Mouse (Mus musculus): Measurements from ENCODE around the gene Ctbp2. TPM values are rescaled to one million over a fixed set of nuclear protein-coding genes. Genes with fewer than 3 reads are reported as not detected.

Gene Ctbp2
- total and polyA plus RNA-seq, 3 experiments: 74.9 to 90.7 TPM; not detected in 1

DNA sequence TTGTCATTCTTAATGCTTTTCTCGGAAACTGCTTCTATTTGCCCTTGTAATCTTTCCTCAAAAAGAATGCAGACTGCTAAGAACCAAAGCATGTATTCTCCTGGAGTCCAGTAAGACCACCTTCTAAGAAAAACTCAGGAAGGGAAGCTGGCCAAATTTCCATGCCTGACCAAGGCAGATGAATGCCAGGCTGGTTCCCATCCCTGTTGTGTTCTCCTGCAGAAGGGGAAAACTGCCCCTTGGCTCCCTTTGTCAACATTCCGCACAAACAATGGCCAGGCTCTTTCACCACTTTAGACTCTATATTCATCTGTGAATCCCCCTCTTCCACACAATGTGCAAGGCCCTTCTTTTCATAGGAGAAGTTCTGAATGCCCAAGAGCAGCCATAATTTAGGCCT lies 6.3 kb downstream of the Ctbp2 start:
- Histone ChIP-seq H3K4me1 (ENCODE audit: control insufficient read depth in 1 of 2, insufficient read depth in 2 of 2, low read length in 2 of 2) (peaks cover 0 to 7% of the 10 kb centered on the region in 2 experiments; a peak in 2 of 4 replicates), H3K4me3 (ENCODE audit: control insufficient read depth in 1 of 2, insufficient read depth in 1 of 2, low read depth in 2 of 2, low read length in 2 of 2) (no peak overlapping the region), H3K27me3 (ENCODE audit: control insufficient read depth in 1 of 2, insufficient read depth in 2 of 2, low read length in 2 of 2) (no peaks in the 10 kb centered on the region), H3K27ac (ENCODE audit: control insufficient read depth, low read depth, low read length) (no peak overlapping the region), H3K9ac (ENCODE audit: control insufficient read depth, low read depth, low read length, poor library complexity, severe bottlenecking) (no peak overlapping the region), H3K79me2 (ENCODE audit: control insufficient read depth, insufficient read depth, low read length, poor library complexity) (peaks cover 79% of the 10 kb centered on the region), H3K36me3 (ENCODE audit: control insufficient read depth in 1 of 2, insufficient read depth in 2 of 2, low read length in 2 of 2) (peaks cover 2 to 13% of the 10 kb centered on the region in 2 experiments; a peak in 3 of 4 replicates), H3K9me3 (replicated peaks; ENCODE audit: insufficient read depth, low read length) (no peaks in the 10 kb centered on the region)
- DNase-seq (ENCODE audit: low read depth, low spot score): no peak
- TF ChIP-seq MAZ (IDR thresholded peaks at IDR 0.05; ENCODE audit: low read depth, low read length) (no peak), SMC3 (IDR thresholded peaks at IDR 0.05; ENCODE audit: low read depth, low read length) (no peak), NELFE (IDR thresholded peaks at IDR 0.05; ENCODE audit: low read depth, low read length) (no peak), CHD2 (IDR thresholded peaks at IDR 0.05; ENCODE audit: low read length) (no peak), E2F4 (IDR thresholded peaks at IDR 0.05; ENCODE audit: borderline replicate concordance, low read depth, low read length) (no peak), SIN3A (IDR thresholded peaks at IDR 0.05; ENCODE audit: low read length) (no peak), POLR2A (IDR thresholded peaks at IDR 0.05; ENCODE audit: control insufficient read depth in 1 of 2, insufficient read depth in 1 of 2, low read depth in 1 of 2, low read length in 2 of 2, poor library complexity in 1 of 2) (no peak), ZKSCAN1 (IDR thresholded peaks at IDR 0.05; ENCODE audit: low read depth, low read length) (no peak)

- H3K9ac ChIP-seq (ENCODE audit: control insufficient read depth, low read depth, low read length, poor library complexity, severe bottlenecking): no peak overlapping the region
- peaks cover 0 to 7% of the 10 kb centered on the region in 2 experiments; a peak in 2 of 4 replicates for H3K4me1 ChIP-seq (ENCODE audit: control insufficient read depth in 1 of 2, insufficient read depth in 2 of 2, low read length in 2 of 2)
- TF ChIP-seq POLR2A (IDR thresholded peaks at IDR 0.05; ENCODE audit: control insufficient read depth in 1 of 2, insufficient read depth in 1 of 2, low read depth in 1 of 2, low read length in 2 of 2, poor library complexity in 1 of 2): no peak
- TF ChIP-seq NRF1 (IDR thresholded peaks at IDR 0.05; ENCODE audit: insufficient read depth, low read depth, low read length, poor library complexity, severe bottlenecking): no peak
- TF ChIP-seq MAZ (IDR thresholded peaks at IDR 0.05; ENCODE audit: low read depth, low read length): no peak
- TF ChIP-seq NELFE (IDR thresholded peaks at IDR 0.05; ENCODE audit: low read depth, low read length): no peak
- no peak for TF ChIP-seq USF2 (IDR thresholded peaks at IDR 0.05; ENCODE audit: borderline replicate concordance in 1 of 2, insufficient read depth in 1 of 2, low read depth in 1 of 2, low read length in 2 of 2)
- TF ChIP-seq KAT2A (conservative IDR thresholded peaks at IDR 0.05; ENCODE audit: low read depth, low read length): no peak
- TF ChIP-seq MAFK (IDR thresholded peaks at IDR 0.05; ENCODE audit: borderline replicate concordance, low read depth, low read length): no peak
- no peak for TF ChIP-seq CTCF (IDR thresholded peaks at IDR 0.05 in 2 of 3, conservative IDR thresholded peaks at IDR 0.05 in 1 of 3; ENCODE audit: control insufficient read depth in 1 of 3, insufficient read depth in 1 of 3, low read depth in 2 of 3, low read length in 3 of 3, poor library complexity in 1 of 3, severe bottlenecking in 1 of 3)
- TF ChIP-seq MEF2A (IDR thresholded peaks at IDR 0.05; ENCODE audit: extremely low read depth, insufficient replicate concordance, low read depth, low read length, poor library complexity, severe bottlenecking): no peak
- TF ChIP-seq USF1 (IDR thresholded peaks at IDR 0.05; ENCODE audit: low read depth, low read length): no peak
- TF ChIP-seq CHD1 (IDR thresholded peaks at IDR 0.05; ENCODE audit: low read depth, low read length): no peak
- TF ChIP-seq MYC (IDR thresholded peaks at IDR 0.05; ENCODE audit: low read depth, low read length): no peak
- TF ChIP-seq ZMIZ1 (IDR thresholded peaks at IDR 0.05; ENCODE audit: low read depth, low read length): no peak
- TF ChIP-seq SMC3 (IDR thresholded peaks at IDR 0.05; ENCODE audit: low read depth, low read length): no peak
- no peak for TF ChIP-seq ETS1 (IDR thresholded peaks at IDR 0.05; ENCODE audit: low read depth, low read length)
- TF ChIP-seq ELF1 (IDR thresholded peaks at IDR 0.05; ENCODE audit: low read depth, low read length): no peak
- peaks cover 79% of the 10 kb centered on the region for H3K79me2 ChIP-seq (ENCODE audit: control insufficient read depth, insufficient read depth, low read length, poor library complexity)
- no peaks in the 10 kb centered on the region for H3K9me3 ChIP-seq (replicated peaks; ENCODE audit: insufficient read depth, low read length)
- no peaks in the 10 kb centered on the region for H3K27me3 ChIP-seq (ENCODE audit: control insufficient read depth in 1 of 2, insufficient read depth in 2 of 2, low read length in 2 of 2)
- peaks cover 2 to 13% of the 10 kb centered on the region in 2 experiments; a peak in 3 of 4 replicates for H3K36me3 ChIP-seq (ENCODE audit: control insufficient read depth in 1 of 2, insufficient read depth in 2 of 2, low read length in 2 of 2)
- no peak overlapping the region for H3K4me3 ChIP-seq (ENCODE audit: control insufficient read depth in 1 of 2, insufficient read depth in 1 of 2, low read depth in 2 of 2, low read length in 2 of 2)
- H3K27ac ChIP-seq (ENCODE audit: control insufficient read depth, low read depth, low read length): no peak overlapping the region
- no peak for DNase-seq (ENCODE audit: low read depth, low spot score)
Observed at GRCm38 (mm10) chr7:133116542-133116941, 7.6 kb downstream of the Ctbp2 start.
